Mouse (Mus musculus) A20 (cell line): ENCODE results near the gene Bud23.

ENCODE experiments used
- DNase-seq: peaks from one replicate; pipeline ENCODE4 v3.0.0-alpha.2; 2011; ENCODE audit warnings: low read depth, low spot score

Gene Bud23

GRCm38 (mm10) chr5:135021814-135022213, 42.9 kb downstream of the Bud23 start:
- no peak for DNase-seq

- peak; percentile 36 for DNase-seq
Observed at GRCm38 (mm10) chr5:135016224-135016759, 48.5 kb downstream of the Bud23 start.

- peak; percentile 84 for DNase-seq
Observed at GRCm38 (mm10) chr5:135015497-135015896, 49.3 kb downstream of the Bud23 start.

- peak; percentile 81 for DNase-seq
Observed at GRCm38 (mm10) chr5:135012671-135013441, 51.9 kb downstream of the Bud23 start.

- DNase-seq, result no peak
Observed at GRCm38 (mm10) chr5:135011809-135012613, 52.7 kb downstream of the Bud23 start.

DNA sequence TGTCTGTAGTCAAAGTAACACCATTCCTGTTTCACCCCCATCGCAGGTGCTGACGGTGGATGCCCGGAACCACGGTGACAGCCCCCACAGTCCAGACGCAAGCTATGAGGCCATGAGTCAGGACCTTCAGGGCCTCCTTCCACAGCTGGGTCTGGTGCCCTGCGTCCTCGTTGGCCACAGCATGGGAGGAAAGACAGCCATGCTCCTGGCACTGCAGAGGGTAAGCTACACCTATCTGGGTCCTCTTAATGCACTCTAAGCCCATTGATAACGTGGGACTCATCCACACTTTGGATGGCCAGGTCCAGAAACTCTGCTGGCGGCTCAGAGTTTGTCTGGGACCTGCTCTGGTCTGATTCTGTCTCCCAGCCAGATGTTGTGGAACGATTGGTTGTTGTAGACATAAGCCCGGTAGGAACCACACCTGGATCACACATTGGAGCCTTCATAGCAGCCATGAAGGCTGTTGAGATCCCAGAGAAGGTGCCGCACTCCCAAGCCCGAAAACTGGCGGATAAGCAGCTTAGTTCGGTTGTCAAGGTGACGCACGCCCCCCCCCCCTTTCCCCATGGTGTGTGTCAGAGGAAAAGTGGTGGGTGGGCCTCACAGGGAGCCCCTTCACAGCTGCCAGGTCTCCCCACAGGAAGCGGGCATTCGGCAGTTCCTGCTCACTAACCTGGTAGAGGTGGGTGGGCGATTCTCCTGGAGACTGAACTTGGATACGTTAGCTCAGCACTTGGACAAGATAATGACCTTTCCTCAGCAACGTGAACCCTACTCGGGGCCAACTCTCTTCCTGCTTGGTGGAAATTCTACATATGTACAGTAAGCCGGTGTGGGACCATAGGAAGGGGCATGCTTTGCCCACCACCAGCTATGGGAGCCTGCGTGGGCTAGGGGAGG, 53.7 kb downstream of the Bud23 start:
- no peak for DNase-seq

GRCm38 (mm10) chr5:135010320-135010709, 54.4 kb downstream of the Bud23 start:
- DNase-seq, result no peak

DNA sequence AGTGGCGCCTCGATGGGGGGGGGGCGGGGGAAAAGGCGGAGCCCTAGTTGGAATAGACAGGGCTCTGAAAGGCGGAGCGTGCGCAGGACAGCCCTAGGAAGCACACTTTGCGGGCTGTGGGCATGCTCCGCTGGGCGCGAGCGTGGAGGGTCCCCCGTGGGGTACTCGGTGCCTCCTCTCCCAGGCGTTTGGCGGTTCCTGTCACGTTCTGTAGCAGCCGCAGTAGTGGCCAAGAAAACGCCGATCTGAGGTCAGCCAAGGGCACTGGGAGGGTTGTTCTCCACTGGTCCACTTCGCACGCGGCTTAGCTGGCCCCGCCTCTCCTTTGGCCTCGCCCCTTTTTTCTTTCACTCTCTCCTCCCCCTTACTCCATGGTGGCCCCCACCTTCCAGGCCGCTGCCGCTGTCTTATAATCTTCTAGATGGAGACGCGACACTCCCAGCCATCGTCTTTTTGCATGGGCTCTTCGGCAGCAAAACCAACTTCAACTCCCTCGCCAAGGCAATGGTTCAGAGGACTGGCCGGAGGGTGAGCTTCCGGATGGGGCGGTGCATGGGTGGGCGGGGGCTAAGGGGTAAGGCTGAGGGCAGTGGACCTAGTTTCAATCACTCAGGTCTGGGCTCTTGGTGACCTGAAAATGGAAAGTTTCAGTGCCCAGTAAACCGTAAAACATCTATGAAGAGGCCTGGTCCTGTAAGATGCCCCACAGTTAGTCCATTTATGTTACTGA, 55.0 kb downstream of the Bud23 start:
- DNase-seq, result peak; percentile 97

GRCm38 (mm10) chr5:135008671-135009589, 55.8 kb downstream of the Bud23 start, which contains the start of gene Abhd11:
TSS of gene Abhd11 (plus strand) at chr5:135009152.
- peak; percentile 100 for DNase-seq

DNA sequence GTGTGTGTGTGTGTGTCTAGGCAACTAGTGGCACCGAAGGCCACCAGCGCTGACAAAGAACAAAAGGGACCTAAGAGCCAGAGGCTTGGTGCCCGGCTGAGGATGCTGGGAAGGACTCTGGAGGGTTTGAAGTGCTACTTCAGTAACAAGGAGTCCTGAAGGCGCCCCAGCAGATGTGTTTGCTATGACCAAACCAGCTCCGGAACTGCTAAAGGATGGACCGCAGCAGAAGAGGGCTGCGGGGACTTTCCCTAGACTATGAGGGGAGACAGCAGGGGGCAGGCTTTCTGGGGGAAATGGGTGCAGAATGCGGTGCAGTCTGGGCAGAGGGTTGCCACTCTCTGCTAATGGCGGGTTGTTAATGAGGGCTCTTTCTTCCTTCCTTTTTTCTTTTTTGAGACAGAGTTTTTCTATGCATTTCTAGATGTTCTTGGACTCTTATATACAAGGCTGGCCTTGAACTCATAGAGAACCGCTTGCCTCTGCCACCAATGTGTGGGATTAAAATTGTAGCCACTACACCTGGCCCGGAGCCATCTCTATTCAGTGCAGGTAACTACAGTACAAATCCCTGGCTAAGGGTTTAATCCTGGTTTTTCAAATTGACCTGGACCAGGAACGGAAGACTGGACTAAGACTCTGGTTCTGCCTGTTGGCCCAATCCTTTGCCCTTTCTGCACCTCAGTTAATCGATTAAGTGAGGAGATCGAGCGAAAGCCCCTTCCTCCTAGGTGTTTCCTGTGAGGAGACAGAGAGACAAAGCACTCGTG, 56.8 kb downstream of the Bud23 start:
- peak; percentile 54 for DNase-seq
